Comparison of ENCODE assay signal across 8 mouse cellular contexts in the genomic region with DNA sequence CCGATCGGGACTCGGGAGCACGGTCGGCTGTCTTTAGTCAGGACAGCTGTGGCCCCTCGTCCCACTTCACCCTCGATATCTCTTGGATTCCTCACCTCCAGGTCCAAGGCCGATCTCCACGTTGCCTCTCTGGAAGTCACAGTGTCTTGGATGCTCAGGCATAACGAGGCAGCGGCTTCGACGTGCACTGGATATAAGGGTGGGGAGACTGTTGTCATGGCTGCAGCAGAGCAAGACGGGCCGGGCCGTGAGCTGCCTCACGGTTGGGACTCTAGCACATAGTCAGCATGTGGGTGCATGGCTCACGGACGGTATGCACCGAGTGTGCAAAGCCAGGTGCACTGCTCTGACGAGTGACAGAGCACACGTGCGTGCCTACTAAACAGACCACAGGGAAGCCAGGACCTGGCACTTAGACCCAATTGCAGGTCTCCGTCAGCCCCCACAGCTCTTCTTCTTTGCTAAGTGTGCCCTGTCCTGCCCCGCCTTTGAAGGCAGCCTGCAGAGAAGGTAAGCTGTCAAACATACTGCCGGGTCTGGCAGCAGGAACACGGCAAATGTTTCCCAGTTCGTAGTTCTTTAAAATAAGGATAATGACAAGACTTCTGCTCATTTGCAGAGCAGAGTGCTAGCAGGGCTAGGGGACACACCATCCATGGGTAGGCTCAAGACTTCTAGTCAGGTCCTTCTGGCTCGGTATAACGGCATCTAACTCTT. TPM values are rescaled to one million over a fixed set of nuclear protein-coding genes. Genes with fewer than 3 reads are reported as not detected.
DNase-seq lines count a peak whose midpoint lies in the region; ATAC-seq lines count a peak whose summit lies in the region.

No protein-coding gene starts in this region.

- intact Hi-C loops in heart, postnatal 25 days (cut with DNase I), result no loop called here
- intact Hi-C loops in gastrocnemius, postnatal 14 days (cut with DNase I; ENCODE audit: low total_unique reads), result no loop called here

- no peaks in the 10 kb centered on the region for H3K9me3 ChIP-seq in heart, embryonic 16.5 days (replicated peaks; ENCODE audit: control insufficient read depth, low read length)
- H3K9me3 ChIP-seq in hindbrain, embryonic 14.5 days (ENCODE audit: control insufficient read depth, low read length), result no peaks in the 10 kb centered on the region
- H3K9me3 ChIP-seq in midbrain, embryonic 12.5 days, result no peaks in the 10 kb centered on the region

- WGBS in heart, embryonic 16.5 days, result 2% methylated on average over 30 of the region's 30 CpGs
- 1% methylated on average over 30 of the region's 30 CpGs for WGBS in hindbrain, embryonic 14.5 days
- 3% methylated on average over 28 of the region's 30 CpGs for WGBS in midbrain, embryonic 12.5 days

- no peaks in the 10 kb centered on the region for H3K36me3 ChIP-seq in heart, embryonic 16.5 days (ENCODE audit: control insufficient read depth, insufficient read depth)
- 0 out of 2 replicates have a peak, but pooled peaks cover under 1% of the 10 kb centered on the region for H3K36me3 ChIP-seq in hindbrain, embryonic 14.5 days (replicated peaks; ENCODE audit: control insufficient read depth, insufficient read depth)
- H3K36me3 ChIP-seq in midbrain, embryonic 12.5 days, result peaks cover 2% of the 10 kb centered on the region; the same call in 1 of the 2 replicates

- no peak overlapping the region for H3K9ac ChIP-seq in heart, embryonic 16.5 days (ENCODE audit: low read length)
- peak overlapping the region; percentile 36; the same call in 1 of the 2 replicates for H3K9ac ChIP-seq in hindbrain, embryonic 14.5 days
- peak overlapping the region; percentile 26 for H3K9ac ChIP-seq in midbrain, embryonic 12.5 days (replicated peaks)

- peaks cover 30% of the 10 kb centered on the region for H3K27me3 ChIP-seq in heart, embryonic 16.5 days (ENCODE audit: control insufficient read depth, insufficient read depth, low read length)
- peaks cover 14% of the 10 kb centered on the region for H3K27me3 ChIP-seq in hindbrain, embryonic 14.5 days (ENCODE audit: control insufficient read depth, insufficient read depth, low read length)
- H3K27me3 ChIP-seq in midbrain, embryonic 12.5 days, result peaks cover 30% of the 10 kb centered on the region

- peaks cover 10% of the 10 kb centered on the region; the same call in 1 of the 2 replicates for H3K4me1 ChIP-seq in heart, embryonic 16.5 days (ENCODE audit: control insufficient read depth, insufficient read depth, low read length)
- H3K4me1 ChIP-seq in brown adipose tissue, adult 24 weeks (ENCODE audit: control insufficient read depth, insufficient read depth, insufficient read length, low read length), result no peaks in the 10 kb centered on the region; the same call in 1 of the 2 replicates
- peaks cover 22% of the 10 kb centered on the region; the same call in 1 of the 2 replicates for H3K4me1 ChIP-seq in hindbrain, embryonic 14.5 days (replicated peaks; ENCODE audit: control insufficient read depth, insufficient read depth, low read length)
- H3K4me1 ChIP-seq in midbrain, embryonic 12.5 days, result peaks cover 14% of the 10 kb centered on the region; the same call in 1 of the 2 replicates

- ATAC-seq in heart, embryonic 16.5 days (replicated peaks; ENCODE audit: extremely low read depth, insufficient read depth, low FRiP score), result no peak
- ATAC-seq in hindbrain, embryonic 14.5 days (ENCODE audit: low FRiP score), result peak; percentile 71
- ATAC-seq in midbrain, embryonic 12.5 days (ENCODE audit: low FRiP score, low read depth), result peak; percentile 65

- peak overlapping the region; percentile 40 for H3K4me3 ChIP-seq in heart, embryonic 16.5 days (ENCODE audit: low read length)
- H3K4me3 ChIP-seq in brown adipose tissue, adult 24 weeks (ENCODE audit: insufficient read depth, low read depth, low read length), result peak overlapping the region; percentile 3; the same call in 1 of the 2 replicates
- H3K4me3 ChIP-seq in hindbrain, embryonic 14.5 days (replicated peaks; ENCODE audit: low read length), result peak overlapping the region; percentile 23
- H3K4me3 ChIP-seq in midbrain, embryonic 12.5 days, result peak overlapping the region; percentile 27

- DNase-seq in heart, postnatal 25 days (ENCODE audit: low spot score), result no peak
- no peak for DNase-seq in hindbrain, embryonic 14.5 days (ENCODE audit: low spot score)
- DNase-seq in ovary, adult 18-20 months (ENCODE audit: low spot score), result no peak
- no peak for DNase-seq in layer of hippocampus, adult 9-11 months
- no peak for DNase-seq in gastrocnemius, postnatal 14 days

- no peak overlapping the region for H3K27ac ChIP-seq in heart, embryonic 16.5 days (ENCODE audit: low read length)
- no peak overlapping the region for H3K27ac ChIP-seq in brown adipose tissue, adult 24 weeks (replicated peaks; ENCODE audit: low read depth, low read length)
- H3K27ac ChIP-seq in hindbrain, embryonic 14.5 days, result no peak overlapping the region
- 0 out of 2 replicates have a peak overlapping the region, but pooled peaks have one; percentile 11 for H3K27ac ChIP-seq in midbrain, embryonic 12.5 days (replicated peaks)

- H3K4me2 ChIP-seq in heart, embryonic 16.5 days (ENCODE audit: low read depth, low read length), result peak overlapping the region; percentile 60
- peak overlapping the region; percentile 45 for H3K4me2 ChIP-seq in hindbrain, embryonic 14.5 days (replicated peaks)
- H3K4me2 ChIP-seq in midbrain, embryonic 12.5 days (replicated peaks), result peak overlapping the region; percentile 47

RNA-seq across cellular contexts. Expression of a gene that starts 0.9 kb away (rescaled TPM):
- polyA plus RNA-seq in heart, embryonic 16.5 days (2015; fragmentation: Nextera tagmentation; extraction: Ambion mirVana), result 0.26 and 0.60 TPM in 2 replicates
- not detected for total RNA-seq in heart, postnatal 25 days (2021)
- polyA plus RNA-seq in brown adipose tissue, adult 24 weeks (2012; ENCODE audit: insufficient read depth, insufficient read length, missing spikeins), result not detected in 2 replicates
- 1.8 and 2.2 TPM in 2 replicates for polyA plus RNA-seq in hindbrain, embryonic 14.5 days (2014; fragmentation: Nextera tagmentation; extraction: Ambion mirVana)
- polyA plus RNA-seq in midbrain, embryonic 12.5 days (2016; fragmentation: Nextera tagmentation; extraction: Ambion mirVana), result 5.2 and 5.6 TPM in 2 replicates
- total RNA-seq in gastrocnemius, postnatal 14 days (2021), result under 1 TPM in 1 of 2 experiments, not detected in 1; 0.21 TPM

RNA-seq across cellular contexts. Expression of a gene that starts 18.7 kb away (rescaled TPM):
- polyA plus RNA-seq in heart, embryonic 16.5 days (2015; fragmentation: Nextera tagmentation; extraction: Ambion mirVana), result 37.4 and 38.1 TPM in 2 replicates
- 10 to 100 TPM; 22.6 to 22.9 TPM for total RNA-seq in heart, postnatal 25 days (2021)
- polyA plus RNA-seq in brown adipose tissue, adult 24 weeks (2012; ENCODE audit: insufficient read depth, insufficient read length, missing spikeins), result 13.8 and 14.6 TPM in 2 replicates
- polyA plus RNA-seq in hindbrain, embryonic 14.5 days (2014; fragmentation: Nextera tagmentation; extraction: Ambion mirVana), result 47.9 and 49.5 TPM in 2 replicates
- polyA plus RNA-seq in midbrain, embryonic 12.5 days (2016; fragmentation: Nextera tagmentation; extraction: Ambion mirVana), result 85.2 and 93.7 TPM in 2 replicates
- 10 to 100 TPM; 22.2 to 28.7 TPM for total RNA-seq in gastrocnemius, postnatal 14 days (2021)

RNA-seq across cellular contexts. Expression of a gene that starts 19.9 kb away (rescaled TPM):
- 13.8 and 17.5 TPM in 2 replicates for polyA plus RNA-seq in heart, embryonic 16.5 days (2015; fragmentation: Nextera tagmentation; extraction: Ambion mirVana)
- total RNA-seq in heart, postnatal 25 days (2021), result 10 to 100 TPM; 10.5 to 10.6 TPM
- polyA plus RNA-seq in brown adipose tissue, adult 24 weeks (2012; ENCODE audit: insufficient read depth, insufficient read length, missing spikeins), result 7.8 and 8.7 TPM in 2 replicates
- 28.6 and 28.7 TPM in 2 replicates for polyA plus RNA-seq in hindbrain, embryonic 14.5 days (2014; fragmentation: Nextera tagmentation; extraction: Ambion mirVana)
- polyA plus RNA-seq in midbrain, embryonic 12.5 days (2016; fragmentation: Nextera tagmentation; extraction: Ambion mirVana), result 29.7 and 31.9 TPM in 2 replicates
- total RNA-seq in gastrocnemius, postnatal 14 days (2021), result 1 to 10 TPM; 5.1 to 5.5 TPM

RNA-seq across cellular contexts. Expression of a gene that starts 38.9 kb away (rescaled TPM):
- 16.3 and 16.8 TPM in 2 replicates for polyA plus RNA-seq in heart, embryonic 16.5 days (2015; fragmentation: Nextera tagmentation; extraction: Ambion mirVana)
- 100 to 1,000 TPM; 227 to 246 TPM for total RNA-seq in heart, postnatal 25 days (2021)
- 9.9 and 25.7 TPM in 2 replicates for polyA plus RNA-seq in brown adipose tissue, adult 24 weeks (2012; ENCODE audit: insufficient read depth, insufficient read length, missing spikeins)
- 1.9 and 2.2 TPM in 2 replicates for polyA plus RNA-seq in hindbrain, embryonic 14.5 days (2014; fragmentation: Nextera tagmentation; extraction: Ambion mirVana)
- polyA plus RNA-seq in midbrain, embryonic 12.5 days (2016; fragmentation: Nextera tagmentation; extraction: Ambion mirVana), result 2.0 and 2.1 TPM in 2 replicates
- 100 to 1,000 TPM in 1 of 2 experiments, 10 to 100 TPM in 1; 73.3 to 103 TPM for total RNA-seq in gastrocnemius, postnatal 14 days (2021)

RNA-seq across cellular contexts. Expression of a gene that starts 51.4 kb away (rescaled TPM):
- polyA plus RNA-seq in heart, embryonic 16.5 days (2015; fragmentation: Nextera tagmentation; extraction: Ambion mirVana), result 4.2 and 5.6 TPM in 2 replicates
- 1 to 10 TPM; 6.3 to 6.9 TPM for total RNA-seq in heart, postnatal 25 days (2021)
- 1.9 and 5.5 TPM in 2 replicates for polyA plus RNA-seq in brown adipose tissue, adult 24 weeks (2012; ENCODE audit: insufficient read depth, insufficient read length, missing spikeins)
- polyA plus RNA-seq in hindbrain, embryonic 14.5 days (2014; fragmentation: Nextera tagmentation; extraction: Ambion mirVana), result 0.68 and 1.2 TPM in 2 replicates
- polyA plus RNA-seq in midbrain, embryonic 12.5 days (2016; fragmentation: Nextera tagmentation; extraction: Ambion mirVana), result 7.6 and 8.1 TPM in 2 replicates
- total RNA-seq in gastrocnemius, postnatal 14 days (2021), result 1 to 10 TPM; 2.9 to 3.3 TPM
